Mouse (Mus musculus): ENCODE results near the gene Nr2c2ap.

GRCm38 (mm10) chr8:70083285-70083684 is 47.8 kb upstream of the Nr2c2ap start, which contains the start of gene Hapln4:
- TF ChIP-seq POLR2A (IDR thresholded peaks at IDR 0.05; ENCODE audit: low read depth, low read length): no peak
- no peak for TF ChIP-seq CTCF (conservative IDR thresholded peaks at IDR 0.05; ENCODE audit: insufficient read depth, insufficient read length, low read depth, low read length)

Measured in kidney, adult 2 months (tissue).